Mouse (Mus musculus): ENCODE data around the gene Soat1. TPM values are rescaled to one million over a fixed set of nuclear protein-coding genes. Genes with fewer than 3 reads are reported as not detected.

Soat1 gene
- polyA plus RNA-seq, 1 experiment from 2014 or later = 33.1 TPM

DNA sequence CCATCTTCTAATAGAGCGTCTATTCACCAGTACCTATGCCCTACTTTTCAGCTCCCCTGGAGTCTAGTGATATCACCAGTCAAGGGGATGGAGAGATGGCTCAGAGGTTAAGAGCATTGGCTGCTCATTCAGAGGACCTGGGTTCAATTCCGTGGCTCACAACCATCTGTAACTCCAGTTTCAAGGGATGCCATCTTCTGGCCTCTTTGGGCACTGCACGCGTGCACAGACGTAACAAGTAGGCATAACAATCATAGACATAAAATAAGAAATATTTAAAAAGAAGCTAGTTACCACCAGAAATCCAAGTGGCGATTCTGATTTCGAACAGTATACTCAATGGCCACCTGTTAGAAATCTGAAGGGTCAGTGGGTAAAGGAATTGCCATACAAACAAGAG is 13.4 kb upstream of the Soat1 start:
- no peak for ATAC-seq (ENCODE audit: extremely low read depth, insufficient number of reproducible peaks, low FRiP score, low TSS enrichment)
- no peak overlapping the region for H3K9ac ChIP-seq
- H3K27me3 ChIP-seq (replicated peaks) = no peaks in the 10 kb centered on the region
- no peak overlapping the region for H3K4me2 ChIP-seq
- no peaks in the 10 kb centered on the region for H3K36me3 ChIP-seq
- no peaks in the 10 kb centered on the region for H3K4me1 ChIP-seq
- H3K9me3 ChIP-seq = no peaks in the 10 kb centered on the region
- H3K27ac ChIP-seq (replicated peaks) = no peak overlapping the region
- no peak overlapping the region for H3K4me3 ChIP-seq
- 87% methylated on average over 7 of the region's 7 CpGs for WGBS

DNA sequence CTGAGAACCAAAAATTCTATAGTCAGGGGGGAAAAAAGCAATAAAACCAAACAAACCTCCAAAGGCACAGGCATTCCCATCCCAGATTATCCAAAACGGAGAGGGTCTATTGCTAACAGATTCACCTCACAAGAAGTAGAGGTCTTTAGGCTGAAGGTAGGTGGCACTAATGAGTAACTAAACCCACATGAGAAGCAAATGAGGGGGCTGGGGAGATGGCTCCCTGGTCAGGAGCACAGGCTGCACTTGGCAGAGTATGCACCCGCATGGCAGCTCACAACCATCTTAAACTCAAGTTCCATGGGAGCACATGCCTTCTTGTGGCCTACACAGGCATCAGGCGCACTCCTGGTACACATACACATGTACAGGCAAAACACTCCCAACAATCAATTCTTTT is 7.7 kb upstream of the Soat1 start:
- Histone ChIP-seq H3K4me3 (no peak overlapping the region), H3K4me1 (no peaks in the 10 kb centered on the region), H3K27ac (replicated peaks) (no peak overlapping the region), H3K9ac (no peak overlapping the region), H3K4me2 (no peak overlapping the region), H3K9me3 (no peaks in the 10 kb centered on the region), H3K36me3 (no peaks in the 10 kb centered on the region), H3K27me3 (replicated peaks) (no peaks in the 10 kb centered on the region; the same call in 1 of the 2 replicates)
- ATAC-seq (ENCODE audit: extremely low read depth, insufficient number of reproducible peaks, low FRiP score, low TSS enrichment) = no peak
- 82% methylated on average over 3 of the region's 3 CpGs for WGBS

DNA sequence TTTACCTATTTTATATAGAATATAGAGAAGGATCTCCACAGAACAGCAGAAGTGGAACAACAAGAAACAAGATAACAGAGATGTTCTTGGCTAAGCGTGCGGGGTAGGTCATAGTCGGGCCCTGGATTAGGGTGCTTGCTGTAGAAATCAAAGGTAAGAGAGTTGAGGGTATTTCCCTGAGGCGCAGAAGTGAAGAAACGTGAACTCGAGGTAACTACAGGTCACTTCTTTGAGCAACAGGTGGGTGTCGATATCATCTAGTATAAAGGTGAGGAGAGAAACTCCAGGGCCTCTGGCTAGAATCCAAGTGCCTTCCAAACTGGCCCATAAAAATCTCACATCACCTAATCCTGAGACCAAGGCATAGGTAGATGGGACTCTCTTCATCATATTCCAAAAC is 2.4 kb upstream of the Soat1 start:
- Histone ChIP-seq H3K4me2 (no peak overlapping the region), H3K9me3 (no peaks in the 10 kb centered on the region), H3K4me3 (no peak overlapping the region), H3K36me3 (no peaks in the 10 kb centered on the region), H3K4me1 (peaks cover 16% of the 10 kb centered on the region), H3K27ac (replicated peaks) (no peak overlapping the region), H3K27me3 (replicated peaks) (no peaks in the 10 kb centered on the region; the same call in 1 of the 2 replicates), H3K9ac (no peak overlapping the region)
- 53% methylated on average over 7 of the region's 7 CpGs for WGBS
- ATAC-seq (ENCODE audit: extremely low read depth, insufficient number of reproducible peaks, low FRiP score, low TSS enrichment) = no peak

DNA sequence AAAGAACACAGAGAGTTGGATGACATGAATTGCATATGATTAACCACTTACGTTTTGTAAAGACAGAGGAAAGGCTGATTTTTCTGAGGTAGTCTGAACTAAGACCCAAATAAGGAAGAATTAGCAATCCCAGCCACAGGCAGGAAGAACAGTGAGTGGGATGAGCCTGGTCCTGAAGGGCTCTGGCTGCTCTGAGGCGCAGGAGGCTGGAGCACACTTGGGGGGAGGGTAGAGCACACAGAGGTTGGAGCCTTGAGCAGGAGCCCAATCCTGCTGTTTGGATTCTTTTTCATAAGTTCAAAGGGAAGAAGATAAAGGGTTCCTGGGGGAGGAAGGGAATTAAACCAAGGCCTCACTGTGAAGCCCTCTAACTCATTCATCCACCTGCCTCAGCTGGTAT is 1.9 kb upstream of the Soat1 start:
- no peak overlapping the region for H3K9ac ChIP-seq
- 41% methylated on average over 2 of the region's 2 CpGs for WGBS
- H3K9me3 ChIP-seq = no peaks in the 10 kb centered on the region
- H3K27me3 ChIP-seq (replicated peaks) = no peaks in the 10 kb centered on the region; the same call in 1 of the 2 replicates
- H3K4me3 ChIP-seq = no peak overlapping the region
- ATAC-seq (ENCODE audit: extremely low read depth, insufficient number of reproducible peaks, low FRiP score, low TSS enrichment) = no peak
- no peak overlapping the region for H3K4me2 ChIP-seq
- no peaks in the 10 kb centered on the region for H3K36me3 ChIP-seq
- peaks cover 20% of the 10 kb centered on the region for H3K4me1 ChIP-seq
- H3K27ac ChIP-seq (replicated peaks) = no peak overlapping the region

DNA sequence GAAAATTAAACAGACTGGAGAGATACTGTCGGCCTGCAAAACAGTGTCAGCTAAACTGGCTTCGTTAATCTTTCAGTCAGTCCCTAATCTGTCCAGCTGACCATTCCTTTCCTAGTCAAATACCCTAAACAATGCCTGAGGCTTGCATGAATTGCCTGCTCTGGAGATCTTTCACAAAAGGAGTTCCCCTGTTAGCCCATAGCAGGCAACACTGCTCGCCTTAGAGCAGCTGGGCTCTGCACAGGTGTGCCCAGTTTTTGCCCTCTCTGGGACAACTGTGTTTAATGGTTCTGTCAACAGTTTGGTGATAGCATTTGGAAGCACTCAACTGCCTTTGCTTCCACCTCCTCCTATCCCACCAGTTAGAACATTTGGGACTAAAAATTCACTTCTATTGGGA is 723 bp upstream of the Soat1 start:
- Histone ChIP-seq H3K9me3 (no peaks in the 10 kb centered on the region), H3K4me1 (peaks cover 31% of the 10 kb centered on the region), H3K4me2 (no peak overlapping the region), H3K9ac (no peak overlapping the region), H3K27ac (replicated peaks) (no peak overlapping the region), H3K4me3 (no peak overlapping the region), H3K36me3 (no peaks in the 10 kb centered on the region), H3K27me3 (replicated peaks) (no peaks in the 10 kb centered on the region; the same call in 1 of the 2 replicates)
- no peak for ATAC-seq (ENCODE audit: extremely low read depth, insufficient number of reproducible peaks, low FRiP score, low TSS enrichment)
- 57% methylated on average over 3 of the region's 3 CpGs for WGBS

DNA sequence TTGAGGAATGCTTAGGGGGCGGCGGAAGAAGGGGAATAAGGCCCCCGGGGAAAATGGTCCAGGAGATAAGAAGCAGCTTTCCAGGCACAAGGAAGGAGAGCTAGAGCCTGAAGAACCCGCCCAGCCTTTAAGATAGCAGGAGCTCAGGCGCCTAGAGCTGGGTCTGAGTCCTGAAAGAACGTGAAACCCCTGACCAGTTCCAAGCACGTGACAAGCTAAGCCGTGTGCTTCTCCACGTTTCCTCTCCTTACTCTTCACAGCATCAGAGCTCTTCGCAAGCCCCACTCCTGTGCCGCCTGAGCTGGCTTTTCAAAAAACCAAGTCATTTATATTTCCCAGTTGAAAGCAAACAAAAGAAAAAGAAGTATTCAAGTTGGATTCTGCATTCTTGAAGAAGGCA is 1.1 kb downstream of the Soat1 start:
- peaks cover 7% of the 10 kb centered on the region for H3K36me3 ChIP-seq
- H3K27me3 ChIP-seq (replicated peaks) = no peaks in the 10 kb centered on the region; the same call in 1 of the 2 replicates
- peak overlapping the region; percentile 83 for H3K4me2 ChIP-seq
- 3% methylated on average over 11 of the region's 11 CpGs for WGBS
- peak overlapping the region; percentile 93 for H3K9ac ChIP-seq
- H3K4me3 ChIP-seq = peak overlapping the region; percentile 94
- peaks cover 3% of the 10 kb centered on the region; the same call in 1 of the 2 replicates for H3K9me3 ChIP-seq
- H3K4me1 ChIP-seq = peaks cover 46% of the 10 kb centered on the region
- H3K27ac ChIP-seq (replicated peaks) = peak overlapping the region; percentile 89
- ATAC-seq (ENCODE audit: extremely low read depth, insufficient number of reproducible peaks, low FRiP score, low TSS enrichment) = no peak

DNA sequence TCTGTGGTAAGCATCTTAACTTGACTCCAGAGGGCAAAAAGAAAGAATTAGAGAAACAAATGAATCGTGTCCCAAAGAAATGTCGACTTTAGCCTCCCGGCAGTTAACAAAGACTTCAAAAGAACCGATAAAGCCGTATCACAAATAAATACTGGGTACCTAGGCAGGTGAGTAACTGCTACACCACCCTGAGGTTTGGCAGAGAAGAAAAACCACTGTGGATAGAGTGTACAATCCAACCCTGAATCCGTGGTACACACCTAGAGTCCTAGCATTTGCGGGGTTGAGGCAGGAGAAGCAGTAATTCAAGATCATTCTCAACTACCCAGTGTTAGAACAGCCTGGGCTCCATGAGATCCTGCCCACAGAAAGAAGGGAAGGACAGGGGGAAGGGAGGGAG is 2.2 kb downstream of the Soat1 start:
- 77% methylated on average over 7 of the region's 7 CpGs for WGBS
- H3K27ac ChIP-seq (replicated peaks) = peak overlapping the region; percentile 89
- H3K4me1 ChIP-seq = peaks cover 51% of the 10 kb centered on the region
- no peaks in the 10 kb centered on the region for H3K27me3 ChIP-seq (replicated peaks)
- H3K9ac ChIP-seq = no peak overlapping the region
- H3K36me3 ChIP-seq = peaks cover 11% of the 10 kb centered on the region
- H3K4me3 ChIP-seq = peak overlapping the region; percentile 94; the same call in 1 of the 2 replicates
- peak overlapping the region; percentile 83 for H3K4me2 ChIP-seq
- no peak for ATAC-seq (ENCODE audit: extremely low read depth, insufficient number of reproducible peaks, low FRiP score, low TSS enrichment)
- H3K9me3 ChIP-seq = peaks cover 3% of the 10 kb centered on the region; the same call in 1 of the 2 replicates

DNA sequence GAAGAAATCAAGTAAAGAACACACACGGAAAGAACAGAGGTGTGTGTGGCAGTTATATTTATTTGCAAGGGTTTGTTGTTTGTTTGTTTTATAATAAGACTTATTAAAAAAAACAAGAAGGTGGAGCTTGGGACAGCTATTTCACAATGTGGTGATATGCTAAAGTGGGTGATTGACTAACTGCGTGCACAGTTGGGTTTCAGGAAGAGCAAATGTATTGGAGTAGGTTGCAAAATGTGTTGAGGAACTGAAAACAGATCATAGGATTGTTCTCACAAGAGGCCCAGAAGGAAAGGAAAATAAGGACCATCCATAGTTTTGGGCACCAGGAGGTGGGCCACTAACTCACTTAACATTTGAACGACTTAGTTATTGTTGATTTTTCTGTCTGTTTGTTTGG is 3.1 kb downstream of the Soat1 start:
- H3K27ac ChIP-seq (replicated peaks) = peak overlapping the region; percentile 32; the same call in 1 of the 2 replicates
- peaks cover 51% of the 10 kb centered on the region for H3K4me1 ChIP-seq
- H3K9me3 ChIP-seq = peaks cover 3% of the 10 kb centered on the region; the same call in 1 of the 2 replicates
- peak overlapping the region; percentile 83; the same call in 1 of the 2 replicates for H3K4me2 ChIP-seq
- WGBS = 72% methylated on average over 3 of the region's 3 CpGs
- H3K4me3 ChIP-seq = no peak overlapping the region
- no peak overlapping the region for H3K9ac ChIP-seq
- ATAC-seq (ENCODE audit: extremely low read depth, insufficient number of reproducible peaks, low FRiP score, low TSS enrichment) = no peak
- H3K36me3 ChIP-seq = peaks cover 20% of the 10 kb centered on the region
- H3K27me3 ChIP-seq (replicated peaks) = no peaks in the 10 kb centered on the region

DNA sequence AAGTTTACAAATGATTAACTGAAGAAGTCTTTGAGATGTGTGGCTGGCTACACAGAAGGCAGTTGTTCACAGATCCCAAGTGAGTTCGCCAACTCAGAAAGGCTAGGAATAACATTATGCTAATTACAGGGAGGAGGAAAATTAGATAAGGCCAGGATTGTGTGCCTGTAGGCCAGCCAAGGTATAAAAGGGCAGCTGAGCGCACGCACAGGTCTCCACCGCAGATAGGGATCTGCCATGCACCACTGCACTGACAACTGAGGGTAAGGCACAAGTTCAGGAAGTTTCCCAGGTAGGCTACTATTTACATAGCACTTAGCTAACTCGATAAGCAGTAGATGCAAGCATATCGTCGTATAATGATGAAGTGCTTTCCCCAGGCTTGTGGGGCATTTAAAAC is 3.6 kb downstream of the Soat1 start:
- H3K4me3 ChIP-seq = no peak overlapping the region
- no peaks in the 10 kb centered on the region for H3K27me3 ChIP-seq (replicated peaks)
- H3K4me2 ChIP-seq = no peak overlapping the region; the same call in 1 of the 2 replicates
- peaks cover 25% of the 10 kb centered on the region for H3K36me3 ChIP-seq
- peak overlapping the region; percentile 32; the same call in 1 of the 2 replicates for H3K27ac ChIP-seq (replicated peaks)
- peaks cover 51% of the 10 kb centered on the region for H3K4me1 ChIP-seq
- peaks cover 3% of the 10 kb centered on the region; the same call in 1 of the 2 replicates for H3K9me3 ChIP-seq
- no peak overlapping the region for H3K9ac ChIP-seq
- ATAC-seq (ENCODE audit: extremely low read depth, insufficient number of reproducible peaks, low FRiP score, low TSS enrichment) = no peak
- 52% methylated on average over 7 of the region's 7 CpGs for WGBS

DNA sequence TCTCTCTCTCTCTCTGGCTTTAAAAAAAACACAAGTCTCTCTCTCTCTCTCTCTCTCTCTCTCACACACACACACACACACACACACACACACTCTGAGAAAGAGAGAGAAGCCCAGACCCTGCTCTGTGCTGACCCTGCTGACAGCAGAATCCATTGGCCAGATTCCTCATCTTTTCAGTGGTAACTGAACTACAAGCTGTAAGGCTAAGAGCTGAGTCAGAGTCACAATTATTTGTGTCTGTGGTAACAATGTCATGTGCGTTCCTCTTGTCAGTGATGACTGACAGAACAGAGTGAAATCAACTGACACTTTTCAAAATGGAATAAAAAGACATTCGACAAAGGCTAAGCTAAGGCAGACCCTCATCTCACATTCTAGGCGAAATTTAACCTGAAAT is 5.6 kb downstream of the Soat1 start:
- Histone ChIP-seq H3K9ac (0 out of 2 replicates have a peak overlapping the region, but pooled peaks have one; percentile 10), H3K36me3 (peaks cover 36% of the 10 kb centered on the region), H3K27ac (replicated peaks) (peak overlapping the region; percentile 29; the same call in 1 of the 2 replicates), H3K4me3 (no peak overlapping the region), H3K4me1 (peaks cover 55% of the 10 kb centered on the region), H3K4me2 (no peak overlapping the region), H3K27me3 (replicated peaks) (no peaks in the 10 kb centered on the region), H3K9me3 (peaks cover 3% of the 10 kb centered on the region; the same call in 1 of the 2 replicates)
- ATAC-seq (ENCODE audit: extremely low read depth, insufficient number of reproducible peaks, low FRiP score, low TSS enrichment) = no peak
- 62% methylated on average over 3 of the region's 3 CpGs for WGBS

DNA sequence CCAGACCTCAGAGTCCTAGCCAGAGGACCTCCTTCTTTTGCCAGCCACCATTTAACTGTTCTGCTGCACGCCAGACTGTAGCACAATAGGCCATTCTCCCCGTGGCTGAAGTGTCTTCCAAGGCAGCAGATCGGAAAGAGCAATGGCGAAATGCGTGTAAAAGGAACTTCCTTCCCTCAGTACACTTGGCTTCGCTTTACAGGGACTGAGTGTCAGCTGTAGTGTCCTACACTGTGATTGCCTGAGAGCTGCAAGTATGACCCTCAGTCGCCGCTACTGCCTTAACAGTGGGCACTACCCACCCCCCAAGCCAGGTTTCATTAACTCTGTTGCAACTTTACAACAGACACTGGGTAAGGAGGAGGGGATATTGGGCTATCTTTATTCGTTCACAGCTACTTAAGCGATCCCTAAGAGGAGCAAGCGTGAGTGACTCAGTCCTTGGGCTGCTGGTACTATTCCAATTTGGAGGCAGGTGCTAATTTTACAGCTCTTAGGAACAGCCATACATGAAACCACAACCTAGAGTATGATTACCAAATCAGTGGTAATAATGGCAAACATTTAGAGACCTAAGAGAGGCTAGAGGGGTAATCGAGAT is 6.4 kb downstream of the Soat1 start:
- Histone ChIP-seq H3K4me1 (peaks cover 50% of the 10 kb centered on the region), H3K27ac (replicated peaks) (no peak overlapping the region), H3K36me3 (peaks cover 42% of the 10 kb centered on the region), H3K4me2 (no peak overlapping the region), H3K27me3 (replicated peaks) (no peaks in the 10 kb centered on the region), H3K9me3 (peaks cover 3% of the 10 kb centered on the region; the same call in 1 of the 2 replicates), H3K9ac (no peak overlapping the region), H3K4me3 (no peak overlapping the region)
- ATAC-seq (ENCODE audit: extremely low read depth, insufficient number of reproducible peaks, low FRiP score, low TSS enrichment) = no peak
- WGBS = 78% methylated on average over 12 of the region's 12 CpGs

DNA sequence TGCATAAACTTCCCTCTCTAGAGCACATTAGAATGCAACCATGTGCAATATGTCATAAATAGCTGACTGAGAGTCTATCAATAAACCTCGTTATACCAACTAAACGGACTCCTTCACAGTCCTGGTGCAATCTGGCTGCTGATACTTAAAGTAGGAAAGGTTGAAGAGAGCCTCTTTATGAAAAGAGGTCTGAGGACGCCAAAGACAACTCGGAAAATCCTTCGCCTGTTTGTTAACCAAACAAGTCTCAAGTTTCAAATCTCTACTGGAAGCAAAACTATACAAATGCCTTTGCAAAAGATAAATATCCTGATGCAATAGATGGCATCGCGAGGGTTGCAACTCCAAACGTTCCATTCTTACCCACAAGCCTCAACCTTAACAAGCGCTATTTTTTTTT is 9.2 kb downstream of the Soat1 start:
- H3K27ac ChIP-seq (replicated peaks) = no peak overlapping the region
- H3K36me3 ChIP-seq = peaks cover 42% of the 10 kb centered on the region

More for the DNA sequence above, 9.2 kb downstream of the Soat1 start:
- H3K27me3 ChIP-seq (replicated peaks) = no peaks in the 10 kb centered on the region
- peaks cover 3% of the 10 kb centered on the region; the same call in 1 of the 2 replicates for H3K9me3 ChIP-seq
- peaks cover 35% of the 10 kb centered on the region for H3K4me1 ChIP-seq
- no peak overlapping the region for H3K9ac ChIP-seq
- no peak overlapping the region for H3K4me2 ChIP-seq
- H3K4me3 ChIP-seq = no peak overlapping the region
- ATAC-seq (ENCODE audit: extremely low read depth, insufficient number of reproducible peaks, low FRiP score, low TSS enrichment) = no peak
- 79% methylated on average over 9 of the region's 9 CpGs for WGBS

All from heart, embryonic 13.5 days (tissue).